Mouse (Mus musculus): ENCODE data around the gene Casz1. TPM values are rescaled to one million over a fixed set of nuclear protein-coding genes. Genes with fewer than 3 reads are reported as not detected.

Casz1 gene
- total and polyA plus RNA-seq, 3 experiments, result 21.2 to 47.0 (median 42.5) TPM

- H3K9ac ChIP-seq (ENCODE audit: low read depth, low read length), result no peak overlapping the region
- TF ChIP-seq CTCF (IDR thresholded peaks at IDR 0.05) (no peak), EP300 (IDR thresholded peaks at IDR 0.05; ENCODE audit: insufficient read depth, low read depth, low read length) (no peak), POLR2A (IDR thresholded peaks at IDR 0.05; ENCODE audit: insufficient read depth, low read depth, low read length) (no peak)
- 88% methylated on average over 6 of the region's 6 CpGs for WGBS
- H3K36me3 ChIP-seq (ENCODE audit: control insufficient read depth, insufficient read depth, low read length), result no peaks in the 10 kb centered on the region
- intact Hi-C loops (cut with DNase I), result no loop called here
- H3K4me1 ChIP-seq (ENCODE audit: control insufficient read depth, insufficient read depth, low read length), result no peaks in the 10 kb centered on the region
- no peaks in the 10 kb centered on the region for H3K79me2 ChIP-seq (replicated peaks; ENCODE audit: control insufficient read depth, insufficient read depth, low read length)
- H3K27me3 ChIP-seq (ENCODE audit: control insufficient read depth, insufficient read depth, low read length), result no peaks in the 10 kb centered on the region
- H3K4me3 ChIP-seq, result no peak overlapping the region
- H3K27ac ChIP-seq, result no peak overlapping the region
- no peak for DNase-seq
Observed at GRCm38 (mm10) chr4:148982274-148982673, 178.0 kb downstream of the Casz1 start.

GRCm38 (mm10) chr4:148984701-148985540 is 180.7 kb downstream of the Casz1 start:
- Histone ChIP-seq H3K36me3 (ENCODE audit: control insufficient read depth, insufficient read depth, low read length) (no peaks in the 10 kb centered on the region), H3K4me1 (ENCODE audit: control insufficient read depth, insufficient read depth, low read length) (no peaks in the 10 kb centered on the region), H3K79me2 (replicated peaks; ENCODE audit: control insufficient read depth, insufficient read depth, low read length) (no peaks in the 10 kb centered on the region), H3K4me3 (no peak overlapping the region), H3K27ac (no peak overlapping the region), H3K27me3 (ENCODE audit: control insufficient read depth, insufficient read depth, low read length) (no peaks in the 10 kb centered on the region), H3K9ac (ENCODE audit: low read depth, low read length) (no peak overlapping the region)
- WGBS, result 83% methylated on average over 19 of the region's 19 CpGs
- intact Hi-C loops (cut with DNase I), result no loop called here
- no peak for DNase-seq
- no peak for TF ChIP-seq EP300 (IDR thresholded peaks at IDR 0.05; ENCODE audit: insufficient read depth, low read depth, low read length)

- Histone ChIP-seq H3K79me2 (replicated peaks; ENCODE audit: control insufficient read depth, insufficient read depth, low read length) (no peaks in the 10 kb centered on the region), H3K27ac (no peak overlapping the region), H3K36me3 (ENCODE audit: control insufficient read depth, insufficient read depth, low read length) (no peaks in the 10 kb centered on the region), H3K27me3 (ENCODE audit: control insufficient read depth, insufficient read depth, low read length) (no peaks in the 10 kb centered on the region), H3K4me1 (ENCODE audit: control insufficient read depth, insufficient read depth, low read length) (no peaks in the 10 kb centered on the region), H3K4me3 (no peak overlapping the region), H3K9ac (ENCODE audit: low read depth, low read length) (no peak overlapping the region)
- 61% methylated on average over 24 of the region's 24 CpGs for WGBS
- no peak for TF ChIP-seq POLR2A (IDR thresholded peaks at IDR 0.05; ENCODE audit: insufficient read depth, low read depth, low read length)
- no peak for TF ChIP-seq EP300 (IDR thresholded peaks at IDR 0.05; ENCODE audit: insufficient read depth, low read depth, low read length)
- TF ChIP-seq CTCF (IDR thresholded peaks at IDR 0.05), result no peak
- no peak for DNase-seq
- intact Hi-C loops (cut with DNase I), result no loop called here
Observed at GRCm38 (mm10) chr4:148985541-148986476, 181.6 kb downstream of the Casz1 start.

GRCm38 (mm10) chr4:148990038-148990437 is 185.8 kb downstream of the Casz1 start:
- Histone ChIP-seq H3K79me2 (replicated peaks; ENCODE audit: control insufficient read depth, insufficient read depth, low read length) (no peaks in the 10 kb centered on the region), H3K9ac (ENCODE audit: low read depth, low read length) (no peak overlapping the region), H3K36me3 (ENCODE audit: control insufficient read depth, insufficient read depth, low read length) (no peaks in the 10 kb centered on the region), H3K4me3 (no peak overlapping the region), H3K27ac (no peak overlapping the region), H3K27me3 (ENCODE audit: control insufficient read depth, insufficient read depth, low read length) (no peaks in the 10 kb centered on the region), H3K4me1 (ENCODE audit: control insufficient read depth, insufficient read depth, low read length) (no peaks in the 10 kb centered on the region)
- no peak for TF ChIP-seq POLR2A (IDR thresholded peaks at IDR 0.05; ENCODE audit: insufficient read depth, low read depth, low read length)
- TF ChIP-seq CTCF (IDR thresholded peaks at IDR 0.05), result no peak
- TF ChIP-seq EP300 (IDR thresholded peaks at IDR 0.05; ENCODE audit: insufficient read depth, low read depth, low read length), result no peak
- 53% methylated on average over 2 of the region's 2 CpGs for WGBS
- DNase-seq, result no peak
- intact Hi-C loops (cut with DNase I), result no loop called here

- H3K27ac ChIP-seq, result no peak overlapping the region
- 73% methylated on average over 5 of the region's 5 CpGs for WGBS
- H3K4me3 ChIP-seq, result no peak overlapping the region
- intact Hi-C loops (cut with DNase I), result no loop called here
- H3K79me2 ChIP-seq (replicated peaks; ENCODE audit: control insufficient read depth, insufficient read depth, low read length), result no peaks in the 10 kb centered on the region
- DNase-seq, result no peak
- H3K9ac ChIP-seq (ENCODE audit: low read depth, low read length), result no peak overlapping the region
- no peaks in the 10 kb centered on the region for H3K27me3 ChIP-seq (ENCODE audit: control insufficient read depth, insufficient read depth, low read length)
- H3K4me1 ChIP-seq (ENCODE audit: control insufficient read depth, insufficient read depth, low read length), result no peaks in the 10 kb centered on the region
- H3K36me3 ChIP-seq (ENCODE audit: control insufficient read depth, insufficient read depth, low read length), result no peaks in the 10 kb centered on the region
- TF ChIP-seq CTCF (IDR thresholded peaks at IDR 0.05) (no peak), POLR2A (IDR thresholded peaks at IDR 0.05; ENCODE audit: insufficient read depth, low read depth, low read length) (no peak)
Observed at GRCm38 (mm10) chr4:148993948-148994347, 189.7 kb downstream of the Casz1 start.

- H3K4me3 ChIP-seq, result no peak overlapping the region
- no peaks in the 10 kb centered on the region for H3K79me2 ChIP-seq (replicated peaks; ENCODE audit: control insufficient read depth, insufficient read depth, low read length)
- TF ChIP-seq POLR2A (IDR thresholded peaks at IDR 0.05; ENCODE audit: insufficient read depth, low read depth, low read length) (no peak), EP300 (IDR thresholded peaks at IDR 0.05; ENCODE audit: insufficient read depth, low read depth, low read length) (no peak), CTCF (IDR thresholded peaks at IDR 0.05) (no peak)
- H3K4me1 ChIP-seq (ENCODE audit: control insufficient read depth, insufficient read depth, low read length), result no peaks in the 10 kb centered on the region
- intact Hi-C loops (cut with DNase I), result no loop called here
- H3K27ac ChIP-seq, result no peak overlapping the region
- H3K9ac ChIP-seq (ENCODE audit: low read depth, low read length), result no peak overlapping the region
- H3K27me3 ChIP-seq (ENCODE audit: control insufficient read depth, insufficient read depth, low read length), result no peaks in the 10 kb centered on the region
- 96% methylated on average over 6 of the region's 6 CpGs for WGBS
- DNase-seq, result no peak
- no peaks in the 10 kb centered on the region for H3K36me3 ChIP-seq (ENCODE audit: control insufficient read depth, insufficient read depth, low read length)
Observed at GRCm38 (mm10) chr4:149000746-149001145, 196.5 kb downstream of the Casz1 start.

Data from heart, adult 2 months (tissue).